Mouse (Mus musculus) neural tube, embryonic 10.5 days (tissue): ENCODE measurements around the gene Rad51b.

Source experiments
- DNase-seq: peaks from one replicate; pipeline ENCODE4 v3.0.0-alpha.2; 2017; ENCODE audit warnings: low spot score; ENCODE audit errors: extremely low spot score

Gene Rad51b

DNA sequence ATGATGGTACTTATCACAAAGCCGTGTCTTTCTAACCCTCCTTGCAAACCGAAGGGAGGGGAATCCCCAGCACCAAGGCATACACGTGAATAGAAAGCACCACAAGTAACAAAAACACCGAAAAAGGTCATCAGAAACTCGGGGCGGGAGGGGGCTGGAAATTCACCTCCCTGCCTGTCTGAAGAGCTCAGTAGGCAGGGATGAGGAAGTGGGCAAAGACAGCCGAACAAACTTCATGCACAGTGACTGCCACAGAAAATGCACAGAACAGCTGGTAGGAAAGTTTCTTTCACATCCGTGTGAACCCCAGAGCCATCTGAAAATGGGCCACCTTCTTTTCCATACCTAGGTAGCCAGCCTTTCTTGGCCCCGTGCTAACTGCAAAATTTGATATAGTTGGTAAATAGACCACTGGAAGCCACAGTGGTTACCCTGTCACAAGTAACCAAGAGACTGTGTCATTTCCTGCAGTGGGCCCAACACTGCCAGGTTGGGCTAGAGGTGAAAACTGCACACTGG is 349.6 kb downstream of the Rad51b start:
- no peak for DNase-seq

DNA sequence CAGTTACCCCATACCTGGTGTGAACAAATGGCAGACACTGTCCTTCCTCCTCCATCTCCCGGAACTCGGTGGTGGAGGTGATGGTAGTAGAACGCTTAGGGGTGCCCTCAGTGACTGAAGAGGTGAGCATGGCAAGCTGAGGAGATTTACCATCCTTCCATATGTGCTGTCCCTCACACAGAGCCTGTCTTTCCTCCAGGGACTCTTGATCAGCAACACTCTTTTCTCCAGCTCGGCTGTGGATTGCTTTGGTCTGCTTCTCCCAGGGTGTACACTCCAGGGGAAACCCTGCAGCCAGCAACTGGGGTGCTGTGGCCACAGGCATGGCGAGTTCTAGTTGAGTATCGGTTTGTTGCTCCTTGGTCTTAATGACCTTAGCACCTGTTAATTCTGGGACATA is 350.3 kb downstream of the Rad51b start:
- no peak for DNase-seq

DNA sequence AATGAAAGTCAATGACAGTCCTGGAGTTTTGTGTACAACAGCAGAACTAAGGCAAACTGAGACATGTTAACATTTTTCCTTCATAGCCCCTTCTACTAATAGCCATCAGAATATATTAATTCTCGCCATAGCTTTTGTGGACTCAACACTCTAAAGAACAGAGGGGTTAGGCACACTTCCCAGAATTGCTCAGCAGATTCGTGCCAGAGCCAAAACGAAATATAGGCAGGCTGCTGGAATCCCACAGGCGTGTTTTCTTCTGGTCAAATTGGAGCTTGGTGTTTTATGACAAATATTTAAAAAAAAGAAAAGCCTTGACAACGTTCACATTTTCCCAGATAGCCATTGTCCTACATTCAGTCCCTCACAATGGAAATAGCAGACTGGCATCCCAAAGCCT is 350.9 kb downstream of the Rad51b start:
- no peak for DNase-seq

DNA sequence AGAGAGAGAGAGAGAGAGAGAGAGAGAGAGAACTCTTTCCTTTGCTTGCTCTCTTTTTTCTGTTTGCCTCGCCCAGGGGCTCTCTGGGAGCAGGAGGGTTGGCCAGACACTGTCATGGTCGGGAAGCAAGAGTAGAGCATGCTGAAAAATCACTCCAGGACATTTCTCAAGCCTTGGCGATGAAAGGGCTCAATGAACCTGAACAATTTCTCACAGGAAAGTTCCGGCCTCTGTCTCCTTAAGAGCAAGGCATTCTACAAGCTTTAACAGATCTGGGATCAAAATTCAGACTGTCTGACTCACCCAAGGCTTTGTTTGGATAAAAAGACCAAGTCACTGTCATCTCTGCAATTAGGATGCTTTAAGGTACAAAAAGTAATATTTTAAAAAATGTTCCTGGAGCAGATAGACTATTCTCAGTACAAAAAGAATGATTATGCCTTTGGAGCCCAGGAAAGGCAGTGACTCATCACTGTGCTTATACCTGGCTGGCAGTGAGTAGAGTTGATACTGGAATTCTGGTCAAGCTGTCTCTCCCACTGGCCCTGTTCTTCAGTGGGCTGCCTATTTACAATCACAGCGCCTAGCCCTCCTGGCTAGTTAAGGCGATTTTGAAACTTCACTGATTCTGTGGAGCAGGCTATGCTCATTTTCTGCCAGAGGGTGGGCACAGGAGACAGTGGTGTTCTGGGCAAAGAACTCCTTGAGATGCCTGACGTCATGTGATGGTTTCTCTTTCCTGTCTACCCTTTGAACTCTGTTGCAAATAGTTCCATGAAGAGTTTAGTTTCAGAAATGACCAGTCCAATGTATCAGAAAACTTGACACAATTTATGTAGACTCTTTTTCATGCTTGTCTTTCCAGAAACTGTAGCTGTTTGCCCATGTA is 352.0 kb downstream of the Rad51b start:
- peak; percentile 27 for DNase-seq

DNA sequence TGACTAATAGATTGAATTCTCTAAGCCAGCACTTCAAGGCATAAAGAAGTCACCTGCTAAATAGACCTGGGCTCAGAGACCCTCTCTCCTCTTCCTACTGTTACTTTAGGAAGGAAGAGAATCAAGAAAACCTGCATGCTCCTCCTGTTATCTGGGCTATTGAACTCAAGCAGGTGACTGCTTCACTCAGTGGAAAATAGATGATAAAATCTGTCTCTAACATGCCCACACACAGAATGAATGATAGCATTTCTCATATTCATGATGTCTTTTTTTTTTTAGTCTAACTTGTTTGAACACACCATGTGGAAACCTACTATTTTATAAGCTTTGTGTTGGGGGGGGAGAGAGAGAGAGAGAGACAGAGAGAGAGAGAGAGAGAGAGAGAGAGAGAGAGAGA is 352.7 kb downstream of the Rad51b start:
- no peak for DNase-seq

DNA sequence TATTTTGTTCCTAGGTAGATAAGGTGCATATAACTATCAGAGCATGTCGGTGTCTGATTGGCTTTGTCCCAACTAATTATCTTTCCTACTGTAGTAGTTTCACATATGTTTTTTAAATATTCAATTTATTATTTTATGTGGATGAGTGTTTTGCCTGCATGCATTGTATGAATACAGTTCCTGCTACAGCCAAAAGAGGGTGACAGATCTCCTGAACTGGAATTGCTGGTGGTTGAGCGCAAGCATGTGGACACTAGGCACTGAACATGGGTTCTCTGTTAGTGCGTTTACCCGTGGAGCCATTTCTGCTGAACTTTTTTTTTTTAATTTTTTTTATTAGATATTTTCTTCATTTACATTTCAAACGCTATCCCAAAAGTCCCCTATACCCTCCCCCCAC is 358.1 kb downstream of the Rad51b start:
- DNase-seq = no peak

DNA sequence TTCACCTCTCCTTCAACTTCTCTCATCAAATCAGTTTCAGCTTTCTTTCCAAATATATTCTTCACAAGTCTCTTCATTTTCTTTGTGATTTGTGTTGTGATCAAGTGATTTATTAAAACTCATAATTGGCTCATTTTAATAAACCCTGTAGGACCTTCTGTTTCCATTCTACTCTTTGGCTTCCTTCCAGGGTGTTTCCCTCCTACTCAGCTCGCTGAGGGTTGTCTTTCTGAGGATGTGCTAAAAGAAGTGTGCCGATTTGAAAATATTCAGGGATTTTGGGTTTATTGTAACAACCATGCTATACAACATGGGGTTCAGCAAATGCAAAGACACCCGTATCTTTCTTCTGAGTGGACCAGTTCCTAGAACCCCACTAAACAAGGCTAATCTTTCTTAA is 361.8 kb downstream of the Rad51b start:
- no peak for DNase-seq

DNA sequence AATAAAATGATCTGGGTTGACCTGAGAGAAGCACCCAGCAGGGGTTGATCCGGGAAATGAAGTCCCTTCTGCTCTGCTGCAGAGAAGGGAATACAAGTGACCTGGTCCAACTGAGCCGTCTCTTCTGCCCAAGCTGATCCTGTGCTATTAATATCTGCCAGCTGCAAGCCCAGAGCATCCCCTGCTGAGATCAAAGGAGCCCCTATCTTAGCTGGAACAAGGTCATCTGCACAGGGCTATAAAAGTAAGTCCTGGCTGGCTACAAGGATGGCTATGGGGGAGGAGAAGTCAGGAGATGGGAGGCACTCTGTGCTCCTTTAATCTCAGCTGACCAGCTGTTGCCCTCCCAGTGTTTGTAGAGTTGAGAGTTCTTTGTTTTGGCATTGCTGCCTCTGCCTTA is 364.2 kb downstream of the Rad51b start:
- DNase-seq = peak; percentile 61

DNA sequence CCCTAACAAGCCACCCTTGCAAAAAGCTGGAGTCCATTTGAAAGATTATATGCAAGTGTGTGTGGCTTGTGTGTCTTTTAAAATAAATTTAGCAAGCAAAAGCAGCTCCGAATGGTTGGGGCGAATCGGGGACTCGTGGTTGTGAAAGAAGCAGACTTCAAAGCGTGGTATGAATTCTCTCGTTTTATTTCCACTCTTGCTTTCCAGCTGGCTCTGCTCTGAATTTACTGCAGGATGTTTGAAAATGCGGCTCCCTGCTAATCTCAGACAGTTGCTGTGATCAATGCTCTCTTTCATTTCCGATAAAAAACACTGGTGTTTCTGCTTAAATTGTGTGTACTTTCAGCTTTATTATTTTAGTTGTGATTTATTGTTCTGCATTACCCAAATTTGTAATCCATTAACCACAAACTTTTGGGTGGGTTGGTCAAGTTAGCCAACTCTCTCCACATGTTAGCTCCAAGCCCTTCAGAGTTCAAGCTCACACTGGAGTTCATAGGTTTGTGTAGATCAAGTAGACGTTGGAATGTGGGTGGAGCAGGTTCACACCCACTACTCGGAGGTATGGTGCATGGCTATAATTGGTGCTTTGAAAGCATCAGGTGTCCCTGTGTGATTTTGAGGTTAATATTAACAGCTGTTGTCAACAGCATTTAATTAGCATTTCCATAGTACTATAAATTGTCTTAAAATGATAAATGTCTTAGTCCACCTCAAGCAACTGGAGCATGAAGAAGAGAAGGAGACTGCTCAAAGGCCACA is 366.2 kb downstream of the Rad51b start:
- DNase-seq = no peak

DNA sequence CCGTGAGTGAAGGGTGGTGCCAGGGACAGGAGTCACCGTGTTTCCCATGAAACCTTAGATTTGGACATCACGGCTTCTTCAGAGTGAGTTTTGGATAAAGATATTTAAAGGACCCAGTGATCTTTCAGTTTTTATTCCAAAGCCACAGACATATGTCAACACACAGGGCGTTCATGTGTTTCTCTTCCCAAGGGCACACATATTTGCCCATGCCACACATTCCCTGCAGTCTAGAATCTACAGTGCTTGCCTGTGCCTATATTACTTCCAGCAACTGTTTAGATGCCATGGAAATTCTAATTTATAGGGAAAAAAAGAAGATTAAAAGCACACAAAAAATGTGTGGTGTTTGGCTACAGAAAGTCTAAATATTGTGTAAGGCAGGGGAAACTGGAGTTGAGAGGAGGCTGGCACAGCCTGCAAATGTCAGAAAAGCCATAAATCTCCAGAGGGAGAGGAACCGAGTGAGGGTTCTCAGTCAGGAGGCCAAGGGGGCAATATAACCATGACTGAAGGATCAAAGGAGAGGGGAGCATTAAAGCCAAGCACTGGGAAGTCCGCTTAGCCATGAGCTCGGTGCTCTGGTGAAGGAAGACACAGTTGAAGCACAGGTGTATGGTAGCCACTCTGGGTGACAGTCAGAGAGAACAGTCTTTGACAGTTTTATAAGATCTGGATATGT is 367.0 kb downstream of the Rad51b start:
- no peak for DNase-seq

DNA sequence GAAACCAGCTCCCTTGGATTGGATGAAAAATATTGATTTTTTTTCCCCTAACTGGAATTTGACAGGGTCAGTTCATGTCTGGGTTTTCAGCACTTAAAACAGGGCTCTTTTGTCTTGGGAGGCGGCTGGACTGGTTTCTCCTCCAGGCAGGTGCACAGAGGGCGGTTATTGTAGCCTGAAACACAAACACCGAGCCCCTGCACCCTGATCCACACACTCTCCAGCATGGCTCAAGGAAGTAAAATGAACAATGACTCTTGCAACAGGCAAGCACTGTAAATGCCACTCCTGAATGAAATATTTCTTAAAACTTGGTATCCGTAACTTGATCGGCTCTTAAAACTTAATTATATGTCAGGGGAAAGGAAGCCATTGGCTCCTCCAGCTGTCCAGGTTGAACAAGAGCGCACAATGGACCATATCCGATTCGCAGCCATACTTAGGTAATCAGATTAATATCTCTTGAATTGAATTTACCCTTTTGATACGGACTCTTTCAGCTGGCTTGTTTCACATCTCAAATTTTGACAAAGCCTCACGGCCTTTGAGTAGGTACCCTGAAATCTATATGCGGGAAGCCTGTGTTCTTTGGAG is 377.9 kb downstream of the Rad51b start:
- no peak for DNase-seq

DNA sequence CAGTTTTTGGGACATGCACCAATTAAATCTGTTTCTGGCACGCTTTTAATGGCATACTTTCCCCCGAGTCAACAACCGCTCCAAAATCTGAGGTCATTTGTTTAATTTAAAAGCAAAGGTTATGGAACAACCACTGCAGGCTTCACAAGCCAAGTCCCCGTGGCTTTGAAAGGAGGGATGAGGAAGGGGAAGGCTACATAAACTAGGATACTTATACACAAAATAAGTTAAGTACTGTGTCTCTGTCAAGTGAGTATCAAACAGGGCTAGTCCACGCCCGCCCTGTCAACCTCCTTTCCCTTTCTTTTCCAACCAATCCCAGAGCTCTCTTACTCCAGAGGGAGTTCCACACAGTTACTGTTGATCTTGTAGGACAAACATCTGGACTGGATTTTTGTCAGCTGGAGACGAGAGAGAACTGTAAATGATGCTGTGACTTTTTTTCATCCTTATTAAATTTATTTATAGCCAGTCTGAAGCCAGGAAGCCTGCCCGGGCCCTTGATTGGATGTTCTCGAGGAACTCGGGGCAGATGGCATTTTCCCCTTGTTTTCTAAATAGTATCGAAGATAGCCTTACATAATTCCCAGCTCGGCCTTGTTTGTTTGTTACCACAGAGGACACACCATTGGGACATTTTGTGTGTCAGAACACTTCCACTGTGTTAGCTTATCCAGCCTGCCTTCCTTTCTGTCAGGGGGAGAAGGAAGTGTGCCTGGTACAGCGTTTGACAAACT is 378.5 kb downstream of the Rad51b start:
- no peak for DNase-seq

DNA sequence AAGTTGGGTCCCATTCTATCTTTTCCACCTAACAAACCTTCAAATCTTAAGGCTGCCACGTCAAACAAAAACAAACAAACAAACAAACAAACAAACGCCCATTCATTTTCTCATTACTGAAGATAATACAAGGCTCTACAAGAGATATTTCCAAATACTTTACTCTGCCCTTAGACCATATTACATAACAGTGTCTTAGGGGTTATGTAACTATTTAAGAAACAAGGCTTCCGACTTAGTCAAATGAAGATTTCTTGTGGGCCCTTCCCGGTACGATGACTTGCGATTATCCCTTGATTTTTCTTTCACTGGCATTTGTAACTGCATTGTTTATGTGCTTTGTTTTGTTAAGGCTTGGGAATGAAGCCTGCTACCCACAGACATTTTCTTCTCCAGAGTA is 379.2 kb downstream of the Rad51b start:
- DNase-seq = no peak

DNA sequence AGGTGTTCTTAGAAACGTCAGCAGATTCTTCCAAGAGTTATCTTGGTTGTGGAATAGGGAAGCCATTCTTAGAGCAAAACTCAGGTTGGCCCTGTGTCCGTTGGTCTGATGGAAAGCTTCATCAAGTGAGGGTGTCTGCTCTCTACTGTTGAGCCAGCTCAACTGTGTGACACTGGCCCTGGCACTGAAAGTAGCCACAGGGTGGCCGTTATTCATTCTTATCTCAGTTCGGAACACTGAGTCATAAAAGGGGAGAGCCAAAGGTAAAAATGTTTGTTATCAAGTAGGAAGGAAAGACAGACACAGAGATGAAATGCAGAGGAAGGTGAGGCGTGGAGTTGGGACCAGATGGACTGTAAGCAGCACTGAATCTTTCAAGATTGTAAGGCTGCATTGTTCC is 379.8 kb downstream of the Rad51b start:
- DNase-seq = no peak

DNA sequence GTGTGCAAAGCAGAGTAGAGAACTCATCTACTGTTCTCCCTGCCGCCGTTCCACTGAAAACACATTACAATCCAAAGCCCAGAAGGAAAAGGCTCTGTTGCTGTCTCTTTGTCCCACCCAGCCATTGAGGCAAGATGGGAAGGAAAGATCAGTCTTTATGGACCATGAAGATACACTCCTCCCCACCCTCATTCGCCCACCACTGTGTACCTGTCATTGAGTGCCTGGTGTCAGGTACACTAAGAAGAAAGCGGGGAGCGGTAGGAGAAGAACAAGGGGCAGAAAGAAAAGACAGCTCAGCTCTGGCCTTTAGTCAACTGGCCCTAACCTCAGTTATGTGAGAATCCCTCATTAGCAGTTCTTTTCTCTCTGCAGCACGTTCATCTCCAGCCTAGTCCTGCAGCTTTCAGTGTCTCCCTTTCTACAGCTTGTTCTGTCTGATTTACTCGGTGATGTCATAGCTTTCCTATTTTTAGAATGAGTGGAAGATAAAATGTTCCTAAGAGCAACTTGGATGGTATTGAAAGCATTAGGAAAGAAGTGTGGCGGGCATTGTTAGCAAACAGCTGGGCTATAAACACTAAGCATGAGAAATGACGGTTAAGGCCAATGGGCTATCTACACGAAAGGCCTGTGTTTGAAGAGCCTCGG is 382.3 kb downstream of the Rad51b start:
- no peak for DNase-seq

DNA sequence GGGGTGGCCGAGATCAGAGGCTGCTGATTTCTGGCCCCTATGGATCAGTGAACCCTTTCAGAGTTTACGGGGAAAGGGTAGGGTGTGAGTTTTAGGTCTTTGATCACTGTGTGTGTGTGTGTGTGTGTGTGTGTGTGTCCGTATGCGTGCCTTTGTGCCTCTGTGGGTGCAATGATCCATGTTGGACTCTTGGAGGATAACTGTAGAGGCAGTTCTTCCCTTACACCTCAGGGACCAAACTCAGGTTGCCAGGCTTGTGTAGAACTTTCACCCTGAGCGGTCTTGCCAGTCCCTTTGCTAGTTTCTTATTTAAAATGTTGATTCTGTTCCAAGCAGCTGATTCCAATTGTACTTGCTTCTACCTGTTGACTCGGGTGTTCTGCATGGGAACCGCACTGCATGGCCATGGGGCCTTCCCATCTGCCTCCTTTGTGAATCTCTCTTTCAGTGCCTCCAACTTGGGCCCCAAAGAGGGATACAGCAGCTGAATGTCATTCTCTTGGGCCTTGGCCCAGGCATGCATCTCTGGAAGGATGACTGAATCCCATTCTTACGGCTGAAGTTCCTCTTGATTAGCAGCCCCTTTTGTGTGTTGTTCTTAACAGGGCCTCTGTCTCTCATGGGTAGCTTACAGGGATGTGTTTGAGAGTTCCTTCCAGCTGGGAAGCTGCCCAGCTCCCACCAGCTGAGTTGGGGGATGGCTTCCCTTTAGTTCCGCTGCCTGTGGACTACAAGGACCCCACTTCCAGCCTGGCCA is 383.0 kb downstream of the Rad51b start:
- DNase-seq = no peak

DNA sequence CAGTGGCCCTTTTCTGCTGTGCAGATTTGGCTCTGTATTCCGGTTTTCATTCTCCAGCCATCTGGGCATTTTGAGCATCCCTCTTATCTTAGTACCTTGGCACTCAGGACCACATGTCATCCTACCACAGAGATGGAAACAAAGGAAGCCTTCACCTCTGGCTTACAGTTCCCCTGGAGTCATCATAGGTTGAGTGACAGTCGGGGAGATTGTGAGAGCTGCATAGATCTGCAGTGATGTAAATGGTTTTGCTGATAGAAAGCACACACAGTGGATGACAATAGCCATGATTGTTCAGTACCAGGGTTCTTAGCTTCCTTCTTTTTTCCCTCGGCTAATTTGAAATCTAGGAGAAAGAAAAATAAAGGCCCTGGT is 383.6 kb downstream of the Rad51b start:
- DNase-seq = no peak

DNA sequence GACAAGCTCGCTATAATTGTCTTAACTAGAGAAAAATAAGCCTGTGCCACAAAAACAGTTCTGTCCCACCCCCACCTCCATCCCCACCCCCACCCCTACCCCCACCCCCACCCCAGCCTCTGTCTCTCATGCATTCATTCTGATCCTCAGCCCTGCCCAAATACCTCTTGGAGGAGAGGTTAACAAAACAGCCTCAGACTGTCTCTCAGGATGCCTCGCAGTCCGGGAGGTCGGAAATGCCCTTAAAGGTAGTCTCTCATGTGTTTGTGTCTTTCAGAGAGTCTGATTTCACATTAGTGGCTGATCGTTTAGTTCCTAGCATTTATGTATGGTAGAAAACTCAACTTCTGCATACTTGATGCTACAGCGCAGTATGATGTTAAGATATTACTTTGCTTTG is 384.5 kb downstream of the Rad51b start:
- DNase-seq = no peak

DNA sequence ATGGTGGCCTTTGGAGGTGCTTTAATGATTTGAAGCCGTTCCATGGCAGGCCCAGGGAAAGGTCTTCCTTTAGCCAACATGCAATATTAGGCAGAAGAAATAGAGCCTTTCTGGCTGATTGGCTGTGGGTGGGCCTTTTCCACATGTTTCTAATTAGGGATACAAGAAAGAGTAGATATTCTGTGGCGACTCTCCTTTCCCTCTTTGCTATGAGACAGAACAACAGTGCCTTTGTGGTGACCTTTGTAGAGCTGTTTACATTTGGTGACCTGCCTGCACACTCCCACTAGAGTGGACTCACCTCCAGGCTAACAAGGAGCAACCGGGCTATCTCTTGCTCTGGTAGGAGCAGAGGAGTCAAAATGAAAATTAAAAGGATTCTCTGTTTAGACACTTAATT is 386.3 kb downstream of the Rad51b start:
- peak; percentile 45 for DNase-seq

DNA sequence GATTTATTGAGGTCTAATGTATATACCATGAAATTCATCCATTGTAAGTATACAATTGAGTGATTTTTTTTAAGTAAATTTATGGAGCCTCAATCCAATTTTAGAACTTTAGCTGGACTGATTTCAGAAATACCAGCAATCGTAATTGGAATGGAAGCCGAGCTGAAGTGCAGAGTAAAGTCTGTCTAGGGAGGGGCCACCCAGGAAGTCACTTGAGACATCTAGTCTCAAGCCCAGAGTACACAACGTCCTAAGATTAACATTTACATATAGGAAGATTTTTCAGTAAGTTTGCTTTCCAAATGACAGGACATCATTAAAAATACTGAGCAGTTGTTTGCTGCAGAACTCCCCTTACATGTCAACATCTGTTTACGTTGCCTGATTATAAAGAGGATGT is 386.7 kb downstream of the Rad51b start:
- no peak for DNase-seq
